Mouse (Mus musculus): ENCODE measurements around the gene Cyba. TPM values are rescaled to one million over a fixed set of nuclear protein-coding genes. Genes with fewer than 3 reads are reported as not detected.
A peak's percentile ranks its signal among the peaks of the same experiment; 100 is the strongest.

The Cyba gene
- polyA plus RNA-seq, 1 experiment from 2014 or later: 29.8 TPM

DNA sequence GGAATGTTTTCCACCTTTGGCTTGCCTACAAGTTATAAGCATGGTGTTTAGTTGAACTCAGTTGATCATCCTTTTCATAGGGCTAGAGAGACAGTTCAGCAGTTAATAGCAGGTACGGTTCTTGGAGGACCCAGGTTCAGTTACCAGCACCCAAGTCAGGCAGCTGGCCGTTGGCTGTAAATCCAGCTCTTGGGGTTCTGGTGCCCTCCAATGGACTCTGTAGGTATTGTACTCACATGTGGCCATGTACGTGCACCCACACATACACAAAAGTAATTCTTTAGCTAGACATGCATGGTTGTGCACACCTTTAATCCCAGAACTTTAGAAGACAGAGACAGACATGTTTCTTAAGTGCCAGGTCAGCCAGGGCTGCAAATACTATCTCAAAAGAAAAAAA is 43.4 kb downstream of the Cyba start:
- no peak for ATAC-seq
- H3K4me2 ChIP-seq (ENCODE audit: low read length): no peak overlapping the region
- peaks cover 36% of the 10 kb centered on the region for H3K36me3 ChIP-seq (ENCODE audit: control insufficient read depth, insufficient read depth, low read length)
- H3K27me3 ChIP-seq (ENCODE audit: control insufficient read depth, insufficient read depth, low read depth, low read length): no peaks in the 10 kb centered on the region
- no peaks in the 10 kb centered on the region for H3K4me1 ChIP-seq (ENCODE audit: control insufficient read depth, insufficient read depth, low read length)
- no peaks in the 10 kb centered on the region for H3K9me3 ChIP-seq (replicated peaks; ENCODE audit: control insufficient read depth, low read length, poor library complexity, severe bottlenecking)
- H3K9ac ChIP-seq (ENCODE audit: low read depth, low read length): no peak overlapping the region
- 83% methylated on average over 3 of the region's 3 CpGs for WGBS
- H3K4me3 ChIP-seq (ENCODE audit: low read depth, low read length): no peak overlapping the region
- no peak overlapping the region for H3K27ac ChIP-seq (ENCODE audit: low read length)

- Histone ChIP-seq H3K9ac (ENCODE audit: low read depth, low read length) (no peak overlapping the region), H3K4me3 (ENCODE audit: low read depth, low read length) (no peak overlapping the region), H3K9me3 (replicated peaks; ENCODE audit: control insufficient read depth, low read length, poor library complexity, severe bottlenecking) (no peaks in the 10 kb centered on the region), H3K36me3 (ENCODE audit: control insufficient read depth, insufficient read depth, low read length) (peaks cover 18% of the 10 kb centered on the region), H3K4me1 (ENCODE audit: control insufficient read depth, insufficient read depth, low read length) (peaks cover 8% of the 10 kb centered on the region), H3K4me2 (ENCODE audit: low read length) (no peak overlapping the region), H3K27ac (ENCODE audit: low read length) (no peak overlapping the region), H3K27me3 (ENCODE audit: control insufficient read depth, insufficient read depth, low read depth, low read length) (no peaks in the 10 kb centered on the region)
- WGBS: 85% methylated on average over 4 of the region's 4 CpGs
- ATAC-seq: no peak
Observed at GRCm38 (mm10) chr8:122383039-122383438, 49.7 kb downstream of the Cyba start.

GRCm38 (mm10) chr8:122376365-122377231 is 56.1 kb downstream of the Cyba start, which contains the start of gene Zc3h18:
TSS of gene Zc3h18 (plus strand) at chr8:122376609.
- peak within 1 kb of the TSS; percentile 86 for H3K4me2 ChIP-seq (ENCODE audit: low read length)
- peak within 1 kb of the TSS; percentile 78 for H3K9ac ChIP-seq (ENCODE audit: low read depth, low read length)
- H3K36me3 ChIP-seq (ENCODE audit: control insufficient read depth, insufficient read depth, low read length): peaks cover 3% of the 10 kb centered on the region; the same call in 1 of the 2 replicates
- H3K4me1 ChIP-seq (ENCODE audit: control insufficient read depth, insufficient read depth, low read length): peaks cover 22% of the 10 kb centered on the region
- peak within 1 kb of the TSS; percentile 90 for H3K27ac ChIP-seq (ENCODE audit: low read length)
- peak; percentile 91 for ATAC-seq
- no peaks in the 10 kb centered on the region for H3K27me3 ChIP-seq (ENCODE audit: control insufficient read depth, insufficient read depth, low read depth, low read length)
- no peaks in the 10 kb centered on the region for H3K9me3 ChIP-seq (replicated peaks; ENCODE audit: control insufficient read depth, low read length, poor library complexity, severe bottlenecking)
- 0% methylated on average over 63 of the region's 107 CpGs for WGBS
- H3K4me3 ChIP-seq (ENCODE audit: low read depth, low read length): peak within 1 kb of the TSS; percentile 93

DNA sequence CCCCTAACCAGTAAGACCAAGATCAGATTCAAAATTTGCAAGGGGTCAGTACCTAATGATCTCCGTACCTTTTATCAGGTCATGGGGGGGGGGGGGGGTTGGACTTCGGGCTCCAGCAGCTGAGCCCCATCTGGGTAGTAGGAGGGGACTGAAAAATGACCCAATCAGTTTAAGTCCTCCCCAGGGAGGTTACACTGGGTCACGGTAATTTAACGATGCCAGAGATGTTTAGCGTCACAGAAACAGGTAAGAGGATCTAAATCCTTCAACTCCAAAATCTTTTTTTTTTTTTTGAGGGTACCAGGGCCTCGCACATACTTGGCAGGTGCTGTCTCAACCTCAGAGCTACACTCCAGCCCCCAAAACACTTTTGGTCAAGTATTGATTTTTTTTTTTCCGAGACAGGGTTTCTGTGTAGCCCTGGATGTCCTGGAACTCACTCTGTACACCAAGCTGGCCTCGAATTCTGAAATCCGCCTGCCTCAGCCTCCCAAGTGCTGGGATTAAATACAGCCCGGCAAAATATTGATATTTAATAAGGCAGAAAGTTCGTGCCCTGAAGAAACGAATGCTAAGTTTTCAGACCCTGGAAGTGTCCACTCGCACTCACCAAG is 56.9 kb downstream of the Cyba start:
- H3K27ac ChIP-seq (ENCODE audit: low read length): 0 out of 2 replicates have a peak overlapping the region, but pooled peaks have one; percentile 6
- H3K9me3 ChIP-seq (replicated peaks; ENCODE audit: control insufficient read depth, low read length, poor library complexity, severe bottlenecking): no peaks in the 10 kb centered on the region
- peak; percentile 49 for ATAC-seq
- peaks cover 22% of the 10 kb centered on the region for H3K4me1 ChIP-seq (ENCODE audit: control insufficient read depth, insufficient read depth, low read length)
- peak overlapping the region; percentile 93 for H3K4me3 ChIP-seq (ENCODE audit: low read depth, low read length)
- peak overlapping the region; percentile 54 for H3K4me2 ChIP-seq (ENCODE audit: low read length)
- H3K9ac ChIP-seq (ENCODE audit: low read depth, low read length): peak overlapping the region; percentile 36
- no peaks in the 10 kb centered on the region for H3K27me3 ChIP-seq (ENCODE audit: control insufficient read depth, insufficient read depth, low read depth, low read length)
- 0 out of 2 replicates have a peak, but pooled peaks cover under 1% of the 10 kb centered on the region for H3K36me3 ChIP-seq (ENCODE audit: control insufficient read depth, insufficient read depth, low read length)
- WGBS: 28% methylated on average over 13 of the region's 13 CpGs

- no peaks in the 10 kb centered on the region for H3K9me3 ChIP-seq (replicated peaks; ENCODE audit: control insufficient read depth, low read length, poor library complexity, severe bottlenecking)
- no peak overlapping the region for H3K4me3 ChIP-seq (ENCODE audit: low read depth, low read length)
- H3K4me1 ChIP-seq (ENCODE audit: control insufficient read depth, insufficient read depth, low read length): peaks cover 22% of the 10 kb centered on the region
- ATAC-seq: 0 out of 2 replicates have a peak, but pooled peaks have one; percentile 1
- H3K36me3 ChIP-seq (ENCODE audit: control insufficient read depth, insufficient read depth, low read length): no peaks in the 10 kb centered on the region
- no peaks in the 10 kb centered on the region for H3K27me3 ChIP-seq (ENCODE audit: control insufficient read depth, insufficient read depth, low read depth, low read length)
- H3K4me2 ChIP-seq (ENCODE audit: low read length): peak overlapping the region; percentile 54
- no peak overlapping the region for H3K9ac ChIP-seq (ENCODE audit: low read depth, low read length)
- WGBS: 95% methylated on average over 7 of the region's 7 CpGs
- no peak overlapping the region for H3K27ac ChIP-seq (ENCODE audit: low read length)
Observed at GRCm38 (mm10) chr8:122375320-122375719, 57.4 kb downstream of the Cyba start.

Small RNA genes within 50 kb of the gene (microRNA-seq; reads per million reads assigned to microRNA genes)
- not detected for gene Gm24366

Other genes starting within 250 kb of the Cyba start
- 0.77 and 1.2 TPM in 2 replicates for gene Zfpm1, start 150.8 kb downstream of the Cyba start, polyA plus RNA-seq (2015; fragmentation: Nextera tagmentation; extraction: Ambion mirVana)
- gene Trhr2, start 72.2 kb downstream of the Cyba start, polyA plus RNA-seq (2015; fragmentation: Nextera tagmentation; extraction: Ambion mirVana): 0.26 TPM in 1 of 2 replicates, not detected in the other
- gene Zc3h18, start 56.3 kb downstream of the Cyba start, polyA plus RNA-seq (2015; fragmentation: Nextera tagmentation; extraction: Ambion mirVana): 30.8 and 37.7 TPM in 2 replicates
- not detected in 2 replicates for gene Il17c, start 10.9 kb downstream of the Cyba start, polyA plus RNA-seq (2015; fragmentation: Nextera tagmentation; extraction: Ambion mirVana)
- 72.8 and 84.6 TPM in 2 replicates for gene Mvd, start 10.5 kb upstream of the Cyba start, polyA plus RNA-seq (2015; fragmentation: Nextera tagmentation; extraction: Ambion mirVana)
- not detected in 2 replicates for gene Snai3, start 27.8 kb upstream of the Cyba start, polyA plus RNA-seq (2015; fragmentation: Nextera tagmentation; extraction: Ambion mirVana)
- 35.0 and 36.4 TPM in 2 replicates for gene Rnf166, start 43.1 kb upstream of the Cyba start, polyA plus RNA-seq (2015; fragmentation: Nextera tagmentation; extraction: Ambion mirVana)
- gene Ctu2, start 43.2 kb upstream of the Cyba start, polyA plus RNA-seq (2015; fragmentation: Nextera tagmentation; extraction: Ambion mirVana): 83.6 and 85.1 TPM in 2 replicates
- gene Piezo1, start 118.4 kb upstream of the Cyba start, polyA plus RNA-seq (2015; fragmentation: Nextera tagmentation; extraction: Ambion mirVana): 1.8 and 2.0 TPM in 2 replicates
- 5.7 and 6.2 TPM in 2 replicates for gene Cdt1, start 135.1 kb upstream of the Cyba start, polyA plus RNA-seq (2015; fragmentation: Nextera tagmentation; extraction: Ambion mirVana)
- gene Aprt, start 144.0 kb upstream of the Cyba start, polyA plus RNA-seq (2015; fragmentation: Nextera tagmentation; extraction: Ambion mirVana): 156 and 157 TPM in 2 replicates
- 8.4 and 8.9 TPM in 2 replicates for gene Galns, start 178.5 kb upstream of the Cyba start, polyA plus RNA-seq (2015; fragmentation: Nextera tagmentation; extraction: Ambion mirVana)
- gene Trappc2l, start 178.7 kb upstream of the Cyba start, polyA plus RNA-seq (2015; fragmentation: Nextera tagmentation; extraction: Ambion mirVana): 93.8 and 101 TPM in 2 replicates
- not detected in 2 replicates for gene Pabpn1l, start 189.8 kb upstream of the Cyba start, polyA plus RNA-seq (2015; fragmentation: Nextera tagmentation; extraction: Ambion mirVana)